Mouse (Mus musculus) CH12.LX (cell line): ENCODE data around the gene Itpr3. TPM values are rescaled to one million over a fixed set of nuclear protein-coding genes. Genes with fewer than 3 reads are reported as not detected.
A peak's percentile ranks its signal among the peaks of the same experiment; 100 is the strongest.

Source experiments
- DNase-seq: peaks from one replicate; pipeline ENCODE4 v3.0.0-alpha.2; 2013; ENCODE audit errors: extremely low read depth
- H3K27ac ChIP-seq: 2 replicates; pipeline ENCODE4 v1.5.1; 2012; ENCODE audit warnings: low read depth, mild to moderate bottlenecking, control low read depth, moderate library complexity; ENCODE audit not compliant: insufficient read depth
- H3K27me3 ChIP-seq: replicated peaks from 2 replicates; pipeline ENCODE3; 2012; ENCODE audit warnings: inconsistent platforms
- H3K36me3 ChIP-seq, 2 experiments: replicated peaks in 1 of 2; 2 replicates each; pipeline versions ENCODE3 to v1.6.1; 2012; ENCODE audit warnings: inconsistent platforms in 1 of 2, low read length in 1 of 2, mild to moderate bottlenecking in 1 of 2, mixed read lengths in 1 of 2, moderate library complexity in 1 of 2; ENCODE audit not compliant: control insufficient read depth in 1 of 2, insufficient read depth in 1 of 2
- H3K4me1 ChIP-seq, 2 experiments: 2 replicates each; pipeline ENCODE4 v1.6.1; 2012; ENCODE audit warnings: inconsistent platforms in 1 of 2, moderate library complexity in 1 of 2; ENCODE audit not compliant: insufficient read depth in 2 of 2, control insufficient read depth in 1 of 2
- H3K4me2 ChIP-seq: 2 replicates; pipeline ENCODE4 v1.6.1; 2012; ENCODE audit warnings: low read depth, mild to moderate bottlenecking, control low read depth; ENCODE audit not compliant: poor library complexity, insufficient read depth, severe bottlenecking
- H3K4me3 ChIP-seq, 3 experiments: fragments of 150-350 bp in 1 of 3; sonication (generic) in 1 of 3; replicated peaks in 1 of 3; 2 replicates each; pipeline versions ENCODE3 to v1.5.1; 2011 to 2012; ENCODE audit warnings: low read depth in 2 of 3, low read length in 2 of 3, mild to moderate bottlenecking in 2 of 3, moderate library complexity in 2 of 3, control low read depth in 1 of 3, improper control_type of control experiment in 1 of 3, inconsistent platforms in 1 of 3, mixed read lengths in 1 of 3; ENCODE audit not compliant: poor library complexity in 1 of 3
- H3K79me2 ChIP-seq: replicated peaks from 2 replicates; pipeline ENCODE4 v1.6.1; 2012; ENCODE audit warnings: mild to moderate bottlenecking, moderate library complexity; ENCODE audit not compliant: control insufficient read depth, poor library complexity, insufficient read depth, severe bottlenecking; ENCODE audit errors: extremely low read depth
- H3K9ac ChIP-seq: 2 replicates; pipeline ENCODE4 v1.6.1; 2012; ENCODE audit warnings: low read depth, mild to moderate bottlenecking, control low read depth, moderate library complexity; ENCODE audit not compliant: insufficient read depth
- H3K9me3 ChIP-seq: replicated peaks from 2 replicates; pipeline ENCODE3; 2012; ENCODE audit warnings: low read length, inconsistent platforms, mixed read lengths
- BHLHE40 ChIP-seq: IDR thresholded peaks from 2 replicates; pipeline ENCODE4 v1.6.1; 2011; ENCODE audit warnings: mild to moderate bottlenecking, low read depth, low read length, improper control_type of control experiment
- CHD1 ChIP-seq: IDR thresholded peaks from 2 replicates; pipeline ENCODE4 v1.6.1; 2012; ENCODE audit warnings: low read depth, low read length, improper control_type of control experiment, inconsistent platforms
- CHD2 ChIP-seq: IDR thresholded peaks from 2 replicates; pipeline ENCODE4 v1.6.1; 2011; ENCODE audit warnings: low read length, improper control_type of control experiment
- CTCF ChIP-seq, 2 experiments: IDR thresholded peaks in 1 of 2; conservative IDR thresholded peaks in 1 of 2; 2 replicates each; pipeline ENCODE4 v1.5.1; 2011 to 2012; ENCODE audit warnings: low read depth in 2 of 2, low read length in 2 of 2, improper control_type of control experiment in 1 of 2, inconsistent platforms in 1 of 2, mild to moderate bottlenecking in 1 of 2, moderate library complexity in 1 of 2
- E2F4 ChIP-seq: IDR thresholded peaks from 2 replicates; pipeline ENCODE4 v1.6.1; 2011; ENCODE audit warnings: low read depth, low read length, improper control_type of control experiment; ENCODE audit not compliant: insufficient replicate concordance
- ELF1 ChIP-seq: IDR thresholded peaks from 2 replicates; pipeline ENCODE4 v1.6.1; 2014; ENCODE audit warnings: low read depth, mild to moderate bottlenecking, inconsistent platforms, low read length, improper control_type of control experiment
- HCFC1 ChIP-seq: IDR thresholded peaks from 2 replicates; pipeline ENCODE4 v1.6.1; 2012; ENCODE audit warnings: low read depth, mild to moderate bottlenecking, inconsistent platforms, low read length, improper control_type of control experiment
- IRF4 ChIP-seq: IDR thresholded peaks from 2 replicates; pipeline ENCODE4 v1.6.1; 2014; ENCODE audit warnings: low read depth, mild to moderate bottlenecking, inconsistent platforms, low read length, improper control_type of control experiment
- MAX ChIP-seq: IDR thresholded peaks from 2 replicates; pipeline ENCODE4 v1.6.1; 2011; ENCODE audit warnings: low read length, improper control_type of control experiment
- MAZ ChIP-seq: IDR thresholded peaks from 2 replicates; pipeline ENCODE4 v1.6.1; 2012; ENCODE audit warnings: low read depth, mild to moderate bottlenecking, inconsistent platforms, low read length, improper control_type of control experiment, moderate library complexity
- MEF2A ChIP-seq: IDR thresholded peaks from 2 replicates; pipeline ENCODE4 v1.6.1; 2014; ENCODE audit warnings: low read depth, mild to moderate bottlenecking, inconsistent platforms, low read length, improper control_type of control experiment, borderline replicate concordance
- NELFE ChIP-seq: IDR thresholded peaks from 2 replicates; pipeline ENCODE4 v1.6.1; 2011; ENCODE audit warnings: low read depth, low read length, improper control_type of control experiment
- NRF1 ChIP-seq: IDR thresholded peaks from 2 replicates; pipeline ENCODE4 v1.6.1; 2014; ENCODE audit warnings: low read depth, mild to moderate bottlenecking, inconsistent platforms, low read length, improper control_type of control experiment, moderate library complexity
- SMC3 ChIP-seq: IDR thresholded peaks from 2 replicates; pipeline ENCODE4 v1.6.1; 2011; ENCODE audit warnings: low read depth, low read length, improper control_type of control experiment
- TCF12 ChIP-seq: IDR thresholded peaks from 2 replicates; pipeline ENCODE4 v1.6.1; 2014; ENCODE audit warnings: low read depth, mild to moderate bottlenecking, inconsistent platforms, low read length, improper control_type of control experiment
- USF1 ChIP-seq: IDR thresholded peaks from 2 replicates; pipeline ENCODE4 v1.6.1; 2014; ENCODE audit warnings: low read depth, mild to moderate bottlenecking, inconsistent platforms, low read length, improper control_type of control experiment
- USF2 ChIP-seq: conservative IDR thresholded peaks from 2 replicates; pipeline ENCODE4 v1.6.1; 2011; ENCODE audit warnings: low read depth, low read length, improper control_type of control experiment
- ZC3H11A ChIP-seq: IDR thresholded peaks from 2 replicates; pipeline ENCODE4 v1.6.1; 2012; ENCODE audit warnings: low read depth, mild to moderate bottlenecking, inconsistent platforms, low read length, improper control_type of control experiment
- ZKSCAN1 ChIP-seq: IDR thresholded peaks from 2 replicates; pipeline ENCODE4 v1.6.1; 2012; ENCODE audit warnings: low read depth, inconsistent platforms, low read length, improper control_type of control experiment, borderline replicate concordance
- dilution Hi-C: fragments of 300-500 bp; cut with MboI; formaldehyde crosslinking; loops from 2 replicates; pipeline ENCODE4 v1.14.3; 2020; ENCODE audit warnings: low sequenced_read_pairs; ENCODE audit not compliant: extremely low pct_unique_long_range_greater_than_20kb, extremely low pct_ligation_motif_present
- in situ Hi-C: fragments of 300-500 bp; cut with MboI; formaldehyde crosslinking; loops from 3 replicates; pipeline ENCODE4 v1.14.3; 2019; ENCODE audit warnings: low sequenced_read_pairs, low pct_ligation_motif_present, low pct_unique_long_range_greater_than_20kb, mixed read lengths
- polyA plus RNA-seq: library from polyadenylated mRNA; unstranded; fragments of >175 nt; gene quantifications from 2 replicates; pipeline ENCODE4 v1.2.1, GENCODE M21; 2012; ENCODE audit warnings: low read depth; ENCODE audit not compliant: insufficient read length
- total RNA-seq, 2 experiments: library from RNA; depleted of rRNA; stranded (reverse); fragments of 300-350 nt in 1 of 2; fragments of >200 nt in 1 of 2; gene quantifications; 2 replicates each; pipeline ENCODE4 v1.2.3; 2012 to 2014

Itpr3 gene
- total and polyA plus RNA-seq, 3 experiments: 2.5 to 11.3 (median 9.5) TPM

DNA sequence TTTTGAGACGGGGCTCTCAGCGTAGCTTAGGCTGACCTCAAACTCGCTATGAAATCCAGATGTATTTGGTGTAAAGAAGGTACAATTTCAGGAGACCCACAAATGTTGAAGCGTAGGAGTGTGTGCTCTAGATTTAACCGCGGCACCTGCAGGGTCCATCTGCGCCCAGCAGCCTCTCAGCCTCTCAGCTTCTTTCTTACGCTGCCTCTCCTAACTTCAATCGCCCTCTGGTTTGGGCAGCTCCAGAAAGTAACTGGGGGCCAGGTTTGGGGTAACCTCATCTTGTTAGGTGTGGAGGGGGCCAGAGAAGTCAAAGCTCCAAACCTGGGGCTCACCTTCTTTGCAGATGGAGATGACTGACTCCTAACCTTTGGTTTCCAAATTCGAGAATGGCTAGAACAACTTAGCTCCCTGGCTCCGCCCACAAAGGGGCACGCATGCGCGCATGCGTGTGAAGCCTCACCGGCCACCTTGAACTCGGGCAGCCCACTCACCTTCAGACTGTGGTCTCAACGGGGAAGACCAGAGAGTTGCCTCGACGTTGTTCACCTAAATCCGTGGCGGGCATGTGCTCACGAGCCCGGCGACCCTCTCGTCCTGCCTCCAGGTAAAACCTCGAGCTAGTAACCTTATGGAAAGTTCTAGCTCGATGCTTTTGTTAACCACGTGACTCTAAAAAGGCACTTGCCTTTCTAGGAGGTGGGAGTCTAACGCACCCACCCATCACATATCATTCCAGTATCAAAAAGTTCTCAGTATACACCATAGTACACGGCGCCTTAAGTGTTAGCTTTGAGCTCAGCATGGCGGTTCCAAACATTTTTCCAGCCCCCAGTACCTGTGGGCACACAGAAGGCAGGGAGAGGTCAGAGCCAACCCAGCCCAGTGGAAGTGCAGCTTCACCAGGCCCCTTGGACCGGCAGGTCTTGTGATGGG is 39.3 kb upstream of the Itpr3 start (continued):
- no peak for TF ChIP-seq E2F4
- no peak; the same call in 1 of the 2 replicates for TF ChIP-seq BHLHE40

DNA sequence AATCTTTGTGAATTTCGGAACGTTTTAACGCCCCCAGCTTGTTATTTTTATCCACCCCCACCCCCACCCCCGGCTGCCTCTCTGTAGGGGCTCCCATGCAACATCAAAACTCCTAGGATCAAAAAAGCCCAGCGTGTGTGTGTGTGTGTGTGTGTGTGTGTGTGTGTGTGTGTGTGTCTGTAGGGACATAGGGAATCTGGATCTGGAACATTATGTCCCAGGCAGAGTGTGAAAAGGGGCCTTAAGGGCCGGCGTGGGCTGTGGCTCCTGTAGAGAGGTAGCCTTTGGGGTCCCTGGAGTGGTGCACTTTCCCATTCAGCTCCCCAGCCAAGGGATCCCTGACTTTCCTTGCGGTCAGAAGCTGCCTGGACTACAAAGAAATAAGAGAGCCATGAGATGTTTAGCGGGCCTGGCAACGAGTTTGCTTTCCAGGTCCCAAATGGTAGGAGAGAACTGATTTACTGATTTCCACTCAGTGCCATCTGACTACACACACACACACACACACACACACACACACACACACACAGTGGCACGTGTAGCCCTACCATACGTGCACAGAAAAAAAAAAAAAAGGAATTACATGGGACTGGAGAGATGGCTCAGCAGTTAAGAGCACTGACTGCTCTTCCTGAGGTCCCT is 38.4 kb upstream of the Itpr3 start:
- no peaks in the 10 kb centered on the region for H3K79me2 ChIP-seq
- H3K4me1 ChIP-seq: peaks cover 0 to 33% of the 10 kb centered on the region in 2 experiments; a peak in 3 of 4 replicates
- H3K27me3 ChIP-seq: no peaks in the 10 kb centered on the region
- no peak overlapping the region; the same call in 1 of the 2 replicates for H3K27ac ChIP-seq
- dilution Hi-C loops: no loop called here
- peaks cover 34 to 41% of the 10 kb centered on the region in 2 experiments for H3K36me3 ChIP-seq
- TF ChIP-seq BHLHE40: 0 out of 2 replicates have a peak, but pooled peaks have one; percentile 8
- 0 out of 2 replicates have a peak, but pooled peaks have one; percentile 17 for TF ChIP-seq MEF2A
- peak; percentile 29; the same call in 1 of the 2 replicates for TF ChIP-seq CHD2
- TF ChIP-seq TCF12: no peak
- H3K9me3 ChIP-seq: no peaks in the 10 kb centered on the region
- peak overlapping the region; percentile 53 for H3K4me2 ChIP-seq
- in situ Hi-C loops: no loop called here
- DNase-seq: no peak
- peak overlapping the region; percentile 39; the same call in 1 of the 2 replicates for H3K9ac ChIP-seq
- H3K4me3 ChIP-seq: peak overlapping the region; percentile 42 to 64 (median 63)

DNA sequence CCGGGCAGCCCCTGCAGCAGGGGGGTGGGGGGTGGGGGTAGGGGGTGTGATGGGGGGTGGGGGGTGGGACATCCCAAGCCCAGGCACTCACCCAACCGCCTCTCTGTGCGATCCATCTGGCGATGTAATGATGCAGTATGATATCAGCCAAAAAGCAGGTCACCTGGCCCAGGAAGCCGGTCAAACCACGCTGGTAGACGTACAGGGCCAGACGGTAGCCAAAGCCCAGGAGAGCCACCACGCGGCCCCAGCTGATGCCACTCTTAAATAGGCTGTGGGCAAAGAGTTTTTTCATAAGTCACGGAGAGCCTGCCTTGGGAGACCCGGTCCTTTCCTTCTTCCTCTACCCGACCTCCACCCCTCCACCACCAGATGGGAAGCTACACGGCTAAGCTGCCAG is 36.0 kb upstream of the Itpr3 start:
- no peaks in the 10 kb centered on the region for H3K27me3 ChIP-seq
- in situ Hi-C loops: no loop called here
- no peak overlapping the region for H3K4me2 ChIP-seq
- dilution Hi-C loops: no loop called here
- H3K27ac ChIP-seq: no peak overlapping the region
- no peak for TF ChIP-seq CTCF (conservative IDR thresholded peaks at IDR 0.05 in 1 of 2, IDR thresholded peaks at IDR 0.05 in 1 of 2; ENCODE audit: low read depth in 2 of 2, low read length in 2 of 2)
- no peak for TF ChIP-seq ZC3H11A
- no peak for TF ChIP-seq SMC3
- TF ChIP-seq ELF1: no peak
- TF ChIP-seq MEF2A: no peak
- TF ChIP-seq MAX: no peak
- no peak for TF ChIP-seq ZKSCAN1
- no peak for TF ChIP-seq NRF1
- no peak for TF ChIP-seq NELFE
- no peak for TF ChIP-seq MAZ
- TF ChIP-seq USF1: no peak
- TF ChIP-seq IRF4: no peak
- no peak for TF ChIP-seq HCFC1
- no peak for TF ChIP-seq CHD1
- no peak for TF ChIP-seq USF2
- H3K4me1 ChIP-seq: peaks cover 10 to 49% of the 10 kb centered on the region in 2 experiments
- H3K4me3 ChIP-seq: no peak overlapping the region
- no peak for DNase-seq
- no peak overlapping the region for H3K9ac ChIP-seq
- peaks cover 45 to 62% of the 10 kb centered on the region in 2 experiments for H3K36me3 ChIP-seq
- peaks cover 4% of the 10 kb centered on the region for H3K79me2 ChIP-seq
- H3K9me3 ChIP-seq: no peaks in the 10 kb centered on the region
